Mouse (Mus musculus) testis, adult 2 months (tissue): ENCODE results near the gene Aloxe3. TPM values are rescaled to one million over a fixed set of nuclear protein-coding genes. Genes with fewer than 3 reads are reported as not detected.
A peak's percentile ranks its signal among the peaks of the same experiment; 100 is the strongest.

Experiments
- H3K27ac ChIP-seq: fragments of 200-500 bp; 2 replicates; pipeline ENCODE4 v1.5.1; 2012; ENCODE audit warnings: low read depth, low read length; ENCODE audit not compliant: control insufficient read depth, insufficient read depth
- H3K27me3 ChIP-seq: fragments of 200-500 bp; 2 replicates; pipeline ENCODE4 v1.6.1; 2012; ENCODE audit warnings: mild to moderate bottlenecking, low read length, moderate library complexity; ENCODE audit not compliant: control insufficient read depth, insufficient read depth
- H3K36me3 ChIP-seq: fragments of 200-500 bp; 2 replicates; pipeline ENCODE4 v1.6.1; 2012; ENCODE audit warnings: mild to moderate bottlenecking, low read length; ENCODE audit not compliant: control insufficient read depth, insufficient read depth
- H3K4me1 ChIP-seq: fragments of 200-500 bp; 2 replicates; pipeline ENCODE4 v1.6.1; 2012; ENCODE audit warnings: low read length; ENCODE audit not compliant: control insufficient read depth, insufficient read depth
- H3K4me3 ChIP-seq: fragments of 200-500 bp; 2 replicates; pipeline ENCODE4 v1.5.1; 2012; ENCODE audit warnings: low read depth, mild to moderate bottlenecking, low read length, moderate library complexity, mixed read lengths; ENCODE audit not compliant: control insufficient read depth
- CTCF ChIP-seq: fragments of 200-500 bp; IDR thresholded peaks from 2 replicates; pipeline ENCODE4 v1.5.1; 2012; ENCODE audit warnings: low read depth, mild to moderate bottlenecking, inconsistent platforms, low read length, moderate library complexity; ENCODE audit not compliant: control insufficient read depth, insufficient read depth, insufficient replicate concordance
- POLR2A ChIP-seq: fragments of 200-500 bp; IDR thresholded peaks from 2 replicates; pipeline ENCODE4 v1.6.1; 2012; ENCODE audit warnings: low read depth, mild to moderate bottlenecking, inconsistent platforms, low read length, moderate library complexity; ENCODE audit not compliant: control insufficient read depth
- polyA plus RNA-seq: library from polyadenylated mRNA; depleted of rRNA; stranded (reverse); fragments of >200 nt; gene quantifications from 2 replicates; pipeline ENCODE4 v1.2.3, GENCODE M21; 2012

Aloxe3 gene
- polyA plus RNA-seq, 1 experiment, result 6.1 TPM

DNA sequence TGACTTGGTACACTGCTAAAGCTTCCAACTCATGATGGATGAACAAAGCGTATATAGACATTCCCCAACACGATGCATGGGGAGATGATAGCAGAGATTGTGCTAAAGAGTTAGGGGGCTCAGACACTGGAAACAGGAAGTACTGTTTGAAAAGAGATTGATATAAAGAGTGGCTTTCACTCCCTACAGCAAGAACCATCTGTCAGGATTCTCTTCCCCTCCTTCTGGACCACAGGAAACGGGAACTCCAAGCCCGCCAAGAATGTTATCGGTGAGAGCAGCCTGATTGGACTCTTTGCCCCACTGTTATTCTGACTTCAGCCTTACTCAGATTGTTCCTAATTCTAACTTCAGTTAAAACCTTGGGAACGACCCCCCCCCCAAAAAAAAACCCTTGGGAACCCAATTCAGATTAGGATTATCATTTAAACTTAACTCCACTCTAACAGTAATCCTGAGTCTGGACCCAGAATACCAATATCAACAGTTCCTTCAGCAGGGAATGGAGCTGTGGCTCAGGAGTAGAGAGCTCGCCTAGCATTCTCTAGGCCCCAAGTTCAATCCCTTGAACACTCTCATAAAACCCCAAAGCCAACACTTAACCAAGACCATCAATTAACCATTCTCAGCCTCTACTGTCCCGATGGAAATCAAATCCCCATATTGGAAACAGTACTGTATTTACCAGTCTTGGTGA, 2.9 kb downstream of the Aloxe3 start:
- Histone ChIP-seq H3K36me3 (no peaks in the 10 kb centered on the region), H3K27ac (no peak overlapping the region), H3K4me1 (peaks cover 13% of the 10 kb centered on the region), H3K27me3 (no peaks in the 10 kb centered on the region), H3K4me3 (no peak overlapping the region)
- no peak for TF ChIP-seq CTCF
- no peak for TF ChIP-seq POLR2A

GRCm38 (mm10) chr11:69133566-69133922, 7.8 kb downstream of the Aloxe3 start:
- Histone ChIP-seq H3K4me1 (peaks cover 8% of the 10 kb centered on the region), H3K27ac (no peak overlapping the region), H3K36me3 (no peaks in the 10 kb centered on the region), H3K27me3 (no peaks in the 10 kb centered on the region), H3K4me3 (no peak overlapping the region)
- no peak for TF ChIP-seq CTCF
- no peak for TF ChIP-seq POLR2A

DNA sequence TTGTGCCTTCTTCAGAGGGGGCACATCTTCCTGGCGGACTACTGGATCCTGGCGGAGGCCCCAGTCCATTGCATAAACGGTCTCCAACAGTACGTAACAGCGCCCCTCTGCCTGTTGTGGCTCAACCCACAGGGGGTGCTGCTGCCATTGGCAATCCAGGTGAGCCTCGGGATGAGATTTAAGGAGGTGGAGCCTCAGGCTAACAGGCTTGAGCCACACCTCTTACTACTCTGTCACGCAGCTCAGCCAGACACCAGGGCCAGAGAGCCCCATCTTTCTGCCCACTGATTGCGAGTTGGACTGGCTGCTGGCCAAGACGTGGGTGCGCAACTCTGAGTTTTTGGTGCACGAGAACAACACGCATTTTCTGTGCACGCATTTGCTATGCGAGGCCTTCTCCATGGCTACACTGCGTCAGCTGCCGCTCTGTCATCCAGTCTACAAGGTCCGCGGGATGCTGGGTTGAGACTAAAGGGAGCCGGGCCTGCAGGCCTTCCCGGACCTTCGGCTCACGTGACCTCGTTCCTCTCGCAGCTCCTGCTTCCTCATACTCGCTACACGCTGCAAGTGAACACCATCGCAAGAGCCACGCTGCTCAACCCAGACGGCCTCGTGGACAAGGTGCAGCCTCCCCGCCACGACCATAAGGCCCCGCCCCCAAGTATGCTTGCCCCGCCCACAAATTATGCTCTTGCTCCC, 8.4 kb downstream of the Aloxe3 start:
- H3K36me3 ChIP-seq, result no peaks in the 10 kb centered on the region
- H3K4me3 ChIP-seq, result peak overlapping the region; percentile 42
- TF ChIP-seq POLR2A (peak; percentile 21; the same call in 1 of the 2 replicates), CTCF (peak; percentile 2; the same call in 1 of the 2 replicates)
- H3K4me1 ChIP-seq, result peaks cover 8% of the 10 kb centered on the region
- H3K27me3 ChIP-seq, result no peaks in the 10 kb centered on the region
- H3K27ac ChIP-seq, result no peak overlapping the region

- no peaks in the 10 kb centered on the region for H3K36me3 ChIP-seq
- H3K27me3 ChIP-seq, result no peaks in the 10 kb centered on the region
- peaks cover 8% of the 10 kb centered on the region for H3K4me1 ChIP-seq
- H3K4me3 ChIP-seq, result peak overlapping the region; percentile 42
- no peak overlapping the region for H3K27ac ChIP-seq
- TF ChIP-seq POLR2A, result no peak
- no peak for TF ChIP-seq CTCF
Observed at GRCm38 (mm10) chr11:69134622-69134968, 8.9 kb downstream of the Aloxe3 start.

GRCm38 (mm10) chr11:69135361-69135760, 9.7 kb downstream of the Aloxe3 start:
- Histone ChIP-seq H3K4me3 (no peak overlapping the region), H3K36me3 (no peaks in the 10 kb centered on the region), H3K27me3 (no peaks in the 10 kb centered on the region), H3K4me1 (peaks cover 8% of the 10 kb centered on the region), H3K27ac (no peak overlapping the region)
- no peak for TF ChIP-seq CTCF
- TF ChIP-seq POLR2A, result no peak

DNA sequence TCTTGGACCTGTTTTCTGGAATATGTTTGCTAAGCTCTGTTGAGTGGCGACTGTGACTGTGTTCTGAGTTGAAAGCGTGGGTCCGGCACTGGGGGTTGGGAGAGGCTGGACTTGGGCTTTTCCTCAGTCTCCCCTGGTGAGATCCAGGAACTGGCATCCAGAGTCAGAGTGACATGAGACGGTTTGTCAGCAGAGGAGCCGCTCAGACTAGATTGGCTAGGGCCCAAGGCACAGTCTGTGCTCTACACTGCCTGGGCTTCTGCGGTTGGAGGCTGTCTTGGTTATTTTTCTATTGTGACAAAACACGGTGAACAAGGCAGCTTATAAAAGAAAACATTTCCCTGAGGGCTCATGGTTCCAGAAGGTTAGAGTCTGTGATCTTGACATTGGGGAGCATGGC, 21.9 kb downstream of the Aloxe3 start:
- no peaks in the 10 kb centered on the region for H3K4me1 ChIP-seq
- H3K27me3 ChIP-seq, result no peaks in the 10 kb centered on the region
- H3K27ac ChIP-seq, result peak overlapping the region; percentile 57; the same call in 1 of the 2 replicates
- TF ChIP-seq CTCF, result no peak
- no peak for TF ChIP-seq POLR2A
- H3K36me3 ChIP-seq, result no peaks in the 10 kb centered on the region
- H3K4me3 ChIP-seq, result no peak overlapping the region

GRCm38 (mm10) chr11:69148451-69148960, 22.8 kb downstream of the Aloxe3 start:
- TF ChIP-seq POLR2A (no peak), CTCF (no peak)
- H3K36me3 ChIP-seq, result no peaks in the 10 kb centered on the region
- H3K4me3 ChIP-seq, result no peak overlapping the region
- no peaks in the 10 kb centered on the region for H3K4me1 ChIP-seq
- 0 out of 2 replicates have a peak overlapping the region, but pooled peaks have one; percentile 2 for H3K27ac ChIP-seq
- H3K27me3 ChIP-seq, result no peaks in the 10 kb centered on the region

DNA sequence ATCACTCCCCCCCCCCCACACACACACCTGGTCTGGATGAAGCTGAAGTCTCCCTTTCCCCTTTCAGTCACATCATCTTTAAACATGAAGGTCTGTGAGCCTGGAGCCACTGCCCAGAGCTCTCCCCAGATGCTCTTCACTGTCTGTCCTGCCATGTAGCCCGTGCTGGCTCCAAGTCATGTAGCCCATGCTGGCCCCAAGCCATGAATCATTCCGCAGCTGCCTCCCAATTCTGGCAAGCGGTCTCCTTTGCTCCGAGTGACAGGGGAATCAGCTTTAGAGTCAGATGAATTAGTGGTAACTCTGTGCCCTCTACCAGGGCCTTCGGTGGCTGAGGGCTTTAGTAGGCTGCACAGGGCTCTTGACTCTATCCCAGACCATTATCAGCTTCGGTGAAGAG, 24.0 kb downstream of the Aloxe3 start:
- peak overlapping the region; percentile 34; the same call in 1 of the 2 replicates for H3K27ac ChIP-seq
- TF ChIP-seq POLR2A, result no peak
- no peak for TF ChIP-seq CTCF
- no peaks in the 10 kb centered on the region for H3K36me3 ChIP-seq
- no peaks in the 10 kb centered on the region for H3K4me1 ChIP-seq
- no peak overlapping the region for H3K4me3 ChIP-seq
- no peaks in the 10 kb centered on the region for H3K27me3 ChIP-seq
